Mouse (Mus musculus) lung, adult 2 months (tissue): ENCODE measurements around the gene Coq2. TPM values are rescaled to one million over a fixed set of nuclear protein-coding genes. Genes with fewer than 3 reads are reported as not detected.

Source experiments
- DNase-seq: peaks from one replicate; pipeline ENCODE4 v3.0.0; 2022
- H3K4me1 ChIP-seq: fragments of 200-500 bp; 2 replicates; pipeline ENCODE4 v1.6.1; 2011; ENCODE audit warnings: low read length; ENCODE audit not compliant: control insufficient read depth, insufficient read depth
- H3K4me3 ChIP-seq: fragments of 200-500 bp; replicated peaks from 2 replicates; pipeline ENCODE3; 2011; ENCODE audit warnings: low read depth, mild to moderate bottlenecking, control low read depth, low read length; ENCODE audit errors: extremely low read depth
- CTCF ChIP-seq: fragments of 200-500 bp; IDR thresholded peaks from 2 replicates; pipeline ENCODE4 v1.5.1; 2011; ENCODE audit warnings: mild to moderate bottlenecking, low read length, control low read depth; ENCODE audit not compliant: insufficient read depth
- POLR2A ChIP-seq: fragments of 200-500 bp; IDR thresholded peaks from 2 replicates; pipeline ENCODE4 v1.6.1; 2011; ENCODE audit warnings: low read depth, mild to moderate bottlenecking, control low read depth, low read length, borderline replicate concordance; ENCODE audit errors: extremely low read depth
- WGBS: fragments of 180-500 bp; shearing (Covaris S2); methylation state at CpG from one replicate; pipeline ENCODE4 v1.1.7; 2018; 5-methylcytosine and 5-hydroxymethylcytosine counted together
- polyA plus RNA-seq: library from polyadenylated mRNA; depleted of rRNA; stranded (reverse); fragments of >200 nt; gene quantifications from 2 replicates; pipeline ENCODE4 v1.2.3, GENCODE M21; 2012; rRNA removed

The Coq2 gene
- polyA plus RNA-seq, 1 experiment, result 67.7 TPM

DNA sequence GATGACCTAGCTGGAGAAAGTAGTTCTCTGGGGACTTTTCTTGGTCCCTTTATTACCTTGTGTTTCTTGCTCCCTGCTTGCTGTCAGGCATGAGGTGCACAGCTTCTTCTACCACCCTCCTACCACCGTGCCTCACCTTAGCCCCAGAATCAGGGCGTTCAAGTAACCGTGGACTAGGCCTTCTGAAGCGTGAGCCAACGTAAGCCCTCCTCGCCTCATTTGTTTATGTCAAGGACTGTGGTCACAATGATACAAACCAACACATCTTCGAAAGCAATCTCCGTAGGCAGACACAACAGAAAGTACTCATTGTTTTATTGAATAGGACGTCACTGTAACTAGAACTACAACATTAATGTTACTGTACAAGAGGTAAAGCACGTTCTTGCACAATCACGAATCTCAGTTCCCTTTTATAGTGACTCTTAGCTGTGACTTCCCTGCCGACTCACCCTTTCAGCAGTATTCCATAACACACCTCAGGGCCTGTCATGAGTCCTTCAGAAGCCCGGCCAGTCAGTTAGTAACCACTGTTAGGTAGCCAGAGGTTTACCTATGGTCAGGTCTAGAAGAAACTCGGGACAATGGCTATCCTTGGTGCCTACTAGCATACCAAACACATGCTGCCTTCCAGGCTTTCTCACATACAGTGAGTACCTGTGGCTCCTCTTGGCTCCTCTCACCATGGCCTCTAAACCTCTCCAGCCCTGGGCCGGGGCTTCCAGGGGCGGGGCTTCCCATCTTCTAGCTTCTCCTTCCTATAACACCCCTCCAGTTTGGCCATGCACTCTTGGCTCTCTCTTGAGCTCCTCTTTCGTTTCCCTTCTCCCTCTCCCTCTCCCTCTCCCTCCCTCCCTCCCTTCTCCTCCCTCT lies 60.8 kb downstream of the Coq2 start:
- WGBS, result 76% methylated on average over 17 of the region's 17 CpGs
- Histone ChIP-seq H3K4me3 (no peak overlapping the region), H3K4me1 (no peaks in the 10 kb centered on the region)
- no peak for DNase-seq
- TF ChIP-seq POLR2A (no peak), CTCF (no peak)

DNA sequence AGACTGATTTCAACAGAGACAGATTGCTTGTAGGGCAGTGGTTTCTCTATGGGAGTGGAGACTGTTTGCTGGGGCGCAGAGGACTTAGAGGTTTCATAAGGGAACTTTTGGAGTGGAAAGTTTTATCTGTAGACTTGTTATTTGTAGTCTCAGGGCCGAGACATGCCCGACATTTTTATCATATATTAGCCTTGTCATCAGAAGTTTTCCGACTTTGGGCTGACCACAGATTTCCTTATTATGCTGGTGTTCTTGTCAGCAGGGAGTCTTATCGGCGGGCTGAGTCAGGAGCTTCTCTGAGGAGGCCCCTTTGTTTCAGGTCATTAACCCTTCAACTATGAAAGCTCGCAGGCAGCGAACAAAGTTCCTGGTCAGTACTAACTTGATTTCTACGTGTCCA lies 67.1 kb downstream of the Coq2 start:
- DNase-seq, result no peak
- no peak for TF ChIP-seq CTCF
- no peak for TF ChIP-seq POLR2A
- 77% methylated on average over 9 of the region's 9 CpGs for WGBS
- no peak overlapping the region for H3K4me3 ChIP-seq
- no peaks in the 10 kb centered on the region; the same call in 1 of the 2 replicates for H3K4me1 ChIP-seq

DNA sequence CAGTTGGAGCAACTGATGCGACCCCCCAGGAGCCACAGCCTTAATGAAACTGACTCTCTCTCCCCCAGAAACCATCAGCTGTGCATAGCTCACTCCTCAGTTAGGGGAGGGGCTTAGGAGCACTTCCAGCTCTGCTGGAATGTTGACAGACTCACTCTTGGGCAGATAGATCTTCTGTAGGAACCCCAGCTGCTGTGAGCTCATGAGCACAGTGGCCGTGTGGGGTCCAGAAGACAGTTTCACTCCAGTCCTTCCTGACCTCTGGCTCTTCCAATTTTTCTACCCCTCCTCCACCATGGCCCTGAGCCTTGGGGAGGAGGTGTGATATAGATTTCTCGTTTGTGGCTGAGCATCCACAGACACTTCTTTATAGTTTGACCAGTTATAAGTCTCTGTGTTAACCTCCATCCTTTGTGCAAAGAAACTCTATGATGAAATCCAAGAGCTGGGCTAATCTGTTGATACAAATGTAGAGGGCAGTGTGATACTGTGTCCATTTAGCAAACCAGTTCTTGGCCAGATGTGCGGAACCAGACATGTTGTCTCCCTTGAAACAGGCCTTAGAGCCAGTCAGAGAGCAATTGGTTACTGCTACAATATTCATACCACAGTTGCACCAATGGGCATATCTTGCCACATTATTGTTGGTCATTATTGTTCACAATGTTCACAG lies 67.7 kb downstream of the Coq2 start:
- TF ChIP-seq CTCF (no peak), POLR2A (no peak)
- no peaks in the 10 kb centered on the region; the same call in 1 of the 2 replicates for H3K4me1 ChIP-seq
- DNase-seq, result no peak
- H3K4me3 ChIP-seq, result no peak overlapping the region
- WGBS, result 50% methylated on average over 4 of the region's 4 CpGs

DNA sequence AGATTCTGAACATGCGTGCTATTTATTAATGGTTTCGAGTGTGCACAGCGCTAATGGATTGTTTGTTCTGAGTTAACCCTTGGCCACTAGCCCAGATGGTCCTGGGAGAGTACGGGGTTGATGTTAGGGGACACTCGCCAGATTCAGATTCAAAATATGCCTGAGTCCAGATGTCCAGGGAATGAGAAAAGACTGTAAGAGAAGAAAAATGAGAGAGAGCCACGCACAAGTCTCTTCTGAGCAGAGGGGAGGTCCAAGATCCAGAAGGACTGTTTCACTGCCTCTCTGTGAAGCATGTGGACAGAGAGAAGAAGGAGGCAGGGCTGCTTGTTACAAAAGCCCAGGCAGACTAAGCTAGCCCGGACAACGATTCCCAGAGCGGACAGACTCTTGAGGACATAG lies 69.1 kb downstream of the Coq2 start:
- WGBS, result 25% methylated on average over 9 of the region's 9 CpGs
- no peak for TF ChIP-seq CTCF
- no peak for TF ChIP-seq POLR2A
- DNase-seq, result no peak
- no peaks in the 10 kb centered on the region; the same call in 1 of the 2 replicates for H3K4me1 ChIP-seq
- no peak overlapping the region for H3K4me3 ChIP-seq

Other genes starting within 250 kb of the Coq2 start
- gene Lin54, start 174.5 kb downstream of the Coq2 start, polyA plus RNA-seq, result 4.5 and 5.2 TPM in 2 replicates
- gene Cops4, start 156.8 kb downstream of the Coq2 start, polyA plus RNA-seq, result 14.2 and 20.9 TPM in 2 replicates
- 49.8 and 87.4 TPM in 2 replicates for gene Plac8, start 102.9 kb downstream of the Coq2 start, polyA plus RNA-seq
- gene Hpse, start 44.6 kb upstream of the Coq2 start, polyA plus RNA-seq, result 4.0 and 5.9 TPM in 2 replicates
- 2.9 and 5.9 TPM in 2 replicates for gene Helq, start 123.5 kb upstream of the Coq2 start, polyA plus RNA-seq
- gene Mrps18c, start 123.5 kb upstream of the Coq2 start, polyA plus RNA-seq, result 9.9 and 16.5 TPM in 2 replicates
- gene Abraxas1, start 145.8 kb upstream of the Coq2 start, polyA plus RNA-seq, result 1.7 and 3.1 TPM in 2 replicates
- 2.0 and 2.3 TPM in 2 replicates for gene Gpat3, start 170.6 kb upstream of the Coq2 start, polyA plus RNA-seq